Mouse (Mus musculus): ENCODE data around the gene Pgbd5. TPM values are rescaled to one million over a fixed set of nuclear protein-coding genes. Genes with fewer than 3 reads are reported as not detected.

Pgbd5 gene
- total RNA-seq (2021): 100 to 1,000 TPM; 261 to 272 TPM

DNA sequence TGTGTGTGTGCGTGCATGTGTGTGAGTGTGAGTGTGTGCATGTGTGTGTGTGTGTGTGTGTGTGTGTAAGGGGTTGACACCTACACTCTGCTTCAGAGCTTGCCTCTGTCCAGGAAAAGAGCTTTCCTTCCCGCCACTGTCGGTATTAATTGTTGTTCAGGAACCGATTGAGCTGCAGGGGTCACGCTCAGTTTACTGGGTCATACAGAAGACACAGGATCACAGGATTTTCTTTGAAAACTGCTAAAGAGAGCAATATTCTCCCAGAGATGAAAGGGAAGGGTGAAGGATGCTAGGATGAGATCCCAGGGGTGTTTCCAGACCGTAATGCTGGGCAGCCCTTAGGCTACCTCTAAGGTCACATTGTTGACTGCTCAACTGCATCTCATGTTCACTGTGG lies at the start of gene Pgbd5:
Pgbd5 (minus strand) TSS at position 101 of the 400 bp plus-strand sequence.
- no peak for DNase-seq (ENCODE audit: extremely low spot score in 1 of 2, low spot score in 1 of 2)

DNA sequence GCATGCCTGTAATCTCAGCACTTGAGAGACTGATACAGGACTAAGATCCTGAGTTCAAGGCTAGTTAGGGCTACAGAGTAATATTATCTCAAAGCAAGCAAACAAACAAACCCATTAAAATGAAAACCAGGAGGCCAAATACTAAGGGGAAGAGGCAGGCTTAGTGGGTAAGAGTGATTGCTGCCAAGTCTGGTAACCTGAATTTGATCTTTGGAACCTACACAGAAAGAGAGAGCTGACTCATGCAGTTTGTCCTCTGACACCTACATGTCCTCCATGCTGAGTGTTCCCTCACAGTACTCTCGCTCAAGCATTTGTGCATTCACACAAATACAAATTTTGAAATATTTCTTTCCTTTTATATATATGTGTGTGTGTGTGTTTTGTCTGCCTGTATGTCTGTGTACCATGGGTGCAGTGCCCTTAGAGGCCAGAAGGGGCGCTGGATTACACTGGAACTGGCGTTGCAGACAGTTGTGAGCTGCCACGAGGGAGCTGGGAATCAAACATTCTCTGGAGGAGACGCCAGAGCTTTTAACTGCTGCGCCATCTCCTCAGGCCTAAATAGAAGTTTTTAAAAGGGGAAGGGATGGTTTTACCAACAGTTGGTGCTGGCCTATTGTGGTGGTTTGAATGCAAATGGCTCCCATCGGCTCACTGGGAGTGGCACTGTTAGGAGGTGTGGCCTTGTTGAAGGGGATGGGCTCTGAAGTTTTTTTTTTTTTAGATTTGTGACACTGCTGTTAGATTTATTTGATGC lies 44.1 kb upstream of the Pgbd5 start:
- no peak for DNase-seq (ENCODE audit: extremely low spot score in 1 of 2, low spot score in 1 of 2)

DNA sequence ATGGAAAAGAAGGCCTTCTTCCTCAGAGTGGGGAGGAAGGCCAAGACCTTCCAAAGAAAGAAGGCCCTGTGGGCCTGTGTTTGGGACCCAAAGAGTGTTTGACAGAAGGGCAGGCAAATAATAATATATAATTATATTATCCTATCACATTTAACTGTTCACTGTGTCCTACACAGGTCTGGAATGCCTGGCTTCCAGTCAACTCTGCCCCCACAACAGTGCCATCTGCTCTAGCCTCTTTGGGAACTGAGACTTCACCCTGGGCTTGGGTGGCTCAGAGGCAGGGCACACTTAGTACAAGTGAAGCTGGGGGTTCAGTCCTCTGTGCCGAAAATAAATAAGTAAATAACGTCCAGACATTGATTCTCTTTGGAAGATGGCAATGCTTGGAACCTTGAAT lies 43.3 kb upstream of the Pgbd5 start:
- DNase-seq (ENCODE audit: extremely low spot score in 1 of 2, low spot score in 1 of 2): peak in 1 of 2 experiments; percentile 45

DNA sequence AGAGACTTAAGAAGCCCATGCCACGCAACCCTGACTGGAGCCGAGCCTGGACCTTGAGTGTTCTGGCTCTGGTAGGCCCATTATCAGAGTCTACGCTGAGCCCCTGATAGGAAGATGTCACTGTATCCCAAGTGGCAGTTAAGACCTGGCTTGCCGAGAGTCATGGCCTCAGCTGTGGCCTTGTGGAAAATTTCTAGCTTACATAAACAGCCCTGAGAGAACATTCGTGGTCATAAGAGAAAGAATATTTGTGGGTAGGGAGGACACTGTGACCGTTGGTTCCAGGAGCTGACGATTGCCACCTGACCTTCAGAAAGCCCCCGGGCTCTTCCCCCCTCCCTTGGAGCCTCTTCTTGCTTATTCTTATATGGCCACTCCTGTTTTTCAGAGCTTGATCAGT lies 40.9 kb upstream of the Pgbd5 start:
- no peak for DNase-seq (ENCODE audit: extremely low spot score in 1 of 2, low spot score in 1 of 2)

GRCm38 (mm10) chr8:124479251-124479650 lies 39.8 kb upstream of the Pgbd5 start:
- DNase-seq (ENCODE audit: extremely low spot score in 1 of 2, low spot score in 1 of 2): no peak

- peak; percentile 43 to 52 for DNase-seq (ENCODE audit: extremely low spot score in 1 of 2, low spot score in 1 of 2)
Observed at GRCm38 (mm10) chr8:124476701-124477100, 37.2 kb upstream of the Pgbd5 start.

DNA sequence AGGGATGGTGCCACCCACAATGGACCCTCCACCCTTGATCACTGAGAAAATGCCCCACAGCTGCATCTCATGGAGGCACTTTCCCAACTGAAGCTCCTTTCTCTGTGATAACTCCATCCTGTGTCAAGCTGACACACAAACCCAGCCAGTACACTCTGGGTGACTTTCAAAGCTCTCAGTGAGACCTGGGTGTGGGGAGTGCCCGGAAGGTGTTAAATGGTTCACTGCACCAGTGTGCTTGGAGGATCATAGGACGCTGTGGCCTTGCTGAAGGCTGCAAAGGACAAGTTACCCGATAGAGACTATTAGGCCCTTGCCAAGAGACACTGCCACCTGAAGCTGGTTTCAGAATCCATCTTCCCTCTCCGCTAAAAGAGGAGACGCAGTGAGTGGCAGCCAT lies 36.2 kb upstream of the Pgbd5 start:
- no peak for DNase-seq (ENCODE audit: extremely low spot score in 1 of 2, low spot score in 1 of 2)

DNA sequence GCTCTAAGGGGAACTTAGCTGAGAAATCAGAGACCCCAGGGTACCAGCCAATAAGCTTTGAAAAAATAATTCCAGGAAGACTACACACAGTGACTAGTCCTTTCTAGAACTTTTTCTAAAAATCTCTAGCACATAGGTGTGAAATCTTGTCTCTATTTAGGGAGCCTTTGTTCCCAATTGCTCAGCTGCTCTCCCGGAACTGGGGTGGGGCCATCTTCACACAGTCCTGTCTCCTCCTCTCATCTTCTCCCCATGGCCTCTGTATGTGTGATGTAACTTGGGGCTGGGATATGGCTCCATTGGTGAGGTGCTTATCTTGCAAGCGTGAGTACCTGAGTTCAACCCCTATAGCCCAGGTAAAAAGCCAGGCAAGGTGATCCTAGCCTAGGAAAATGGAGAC lies 25.2 kb upstream of the Pgbd5 start:
- DNase-seq (ENCODE audit: extremely low spot score in 1 of 2, low spot score in 1 of 2): no peak

- DNase-seq (ENCODE audit: extremely low spot score in 1 of 2, low spot score in 1 of 2): no peak
Observed at GRCm38 (mm10) chr8:124463111-124463510, 23.7 kb upstream of the Pgbd5 start.

GRCm38 (mm10) chr8:124462192-124462591 lies 22.7 kb upstream of the Pgbd5 start:
- DNase-seq (ENCODE audit: extremely low spot score in 1 of 2, low spot score in 1 of 2): no peak

- no peak for DNase-seq (ENCODE audit: extremely low spot score in 1 of 2, low spot score in 1 of 2)
Observed at GRCm38 (mm10) chr8:124461103-124461502, 21.6 kb upstream of the Pgbd5 start.

- DNase-seq (ENCODE audit: extremely low spot score in 1 of 2, low spot score in 1 of 2): no peak
Observed at GRCm38 (mm10) chr8:124460660-124461059, 21.2 kb upstream of the Pgbd5 start.

DNA sequence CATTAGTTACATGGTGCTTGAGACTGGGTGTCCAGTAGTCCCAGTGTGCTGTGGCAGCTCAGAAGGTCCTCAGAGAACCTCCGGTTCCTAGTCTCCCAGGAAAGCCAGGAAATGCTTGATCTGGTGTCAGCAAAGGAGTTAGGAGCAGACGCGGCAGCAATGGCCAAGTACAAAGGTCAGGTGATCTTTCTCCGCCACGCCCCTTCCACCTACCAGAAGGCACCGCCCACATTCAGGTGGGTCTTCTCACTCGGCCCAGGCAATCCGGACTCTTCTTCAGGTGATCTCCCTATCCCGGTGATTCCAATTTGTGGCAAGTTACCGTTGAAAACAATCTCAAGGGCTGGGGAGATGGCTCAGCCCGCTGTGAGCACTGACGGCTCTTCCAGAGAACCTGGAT lies 20.2 kb upstream of the Pgbd5 start:
- DNase-seq (ENCODE audit: extremely low spot score in 1 of 2, low spot score in 1 of 2): no peak

GRCm38 (mm10) chr8:124455359-124455758 lies 15.9 kb upstream of the Pgbd5 start:
- no peak for DNase-seq (ENCODE audit: extremely low spot score in 1 of 2, low spot score in 1 of 2)

- no peak for DNase-seq (ENCODE audit: extremely low spot score in 1 of 2, low spot score in 1 of 2)
Observed at GRCm38 (mm10) chr8:124450192-124450895, 10.9 kb upstream of the Pgbd5 start.

DNA sequence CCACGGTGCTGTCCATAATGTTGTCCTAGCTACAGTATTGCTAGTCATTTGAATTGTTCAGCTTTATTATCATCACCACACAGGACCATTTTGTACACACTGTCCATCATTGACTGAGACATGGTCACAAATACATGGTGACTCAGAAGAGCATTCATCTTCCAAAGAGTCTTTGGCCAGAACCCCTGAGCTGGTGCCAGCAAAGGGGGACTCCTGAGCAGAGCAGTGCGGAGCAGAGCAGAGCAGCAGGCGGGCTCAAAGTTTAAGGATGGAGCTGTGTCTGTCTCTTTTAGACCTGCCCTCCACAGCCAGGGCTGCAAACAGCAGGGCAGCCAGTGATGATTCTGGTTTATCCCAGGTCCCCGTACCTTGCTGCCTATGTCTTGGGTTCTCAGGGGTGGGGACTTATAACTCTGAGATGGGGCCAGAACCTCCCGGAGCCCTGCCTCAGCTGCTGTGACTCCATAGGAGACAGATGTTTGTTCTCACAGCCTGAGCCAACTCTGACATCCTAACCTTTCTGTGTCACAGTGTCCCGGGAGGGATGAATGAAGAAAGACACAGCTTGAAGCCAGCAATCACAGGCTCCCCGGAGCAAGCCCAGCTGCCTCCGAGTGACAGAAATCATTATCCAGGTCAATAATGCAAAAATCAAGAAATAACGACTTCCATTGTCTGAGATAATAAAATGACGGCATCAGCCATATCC lies 9.7 kb upstream of the Pgbd5 start:
- DNase-seq (ENCODE audit: extremely low spot score in 1 of 2, low spot score in 1 of 2): no peak

GRCm38 (mm10) chr8:124436741-124437140 lies 2.7 kb downstream of the Pgbd5 start:
- no peak for DNase-seq (ENCODE audit: extremely low spot score in 1 of 2, low spot score in 1 of 2)

GRCm38 (mm10) chr8:124435707-124436243 lies 3.7 kb downstream of the Pgbd5 start:
- DNase-seq (ENCODE audit: extremely low spot score in 1 of 2, low spot score in 1 of 2): no peak

GRCm38 (mm10) chr8:124435170-124435569 lies 4.3 kb downstream of the Pgbd5 start:
- no peak for DNase-seq (ENCODE audit: extremely low spot score in 1 of 2, low spot score in 1 of 2)

GRCm38 (mm10) chr8:124434126-124434790 lies 5.2 kb downstream of the Pgbd5 start:
- peak; percentile 91 to 95 for DNase-seq (ENCODE audit: extremely low spot score in 1 of 2, low spot score in 1 of 2)

Data from layer of hippocampus, postnatal 25 days (tissue).